Mouse (Mus musculus) neural tube, embryonic 12.5 days (tissue): ENCODE results near the gene Triap1. TPM values are rescaled to one million over a fixed set of nuclear protein-coding genes. Genes with fewer than 3 reads are reported as not detected.

Experiments
- ATAC-seq: fragments of 200-750 bp; cut with Nextera tagmentation; 2 replicates; pipeline ENCODE4 v1.8.0; 2017; ENCODE audit warnings: low read depth, mild to moderate bottlenecking, moderate TSS enrichment, moderate library complexity; ENCODE audit not compliant: low FRiP score
- H3K27ac ChIP-seq: fragments of 300-500 bp; sonication (generic); 2 replicates; pipeline ENCODE4 v1.5.1; 2016
- H3K27me3 ChIP-seq: fragments of 300-500 bp; sonication (generic); replicated peaks from 2 replicates; pipeline ENCODE4 v1.6.1; 2016; ENCODE audit warnings: mild to moderate bottlenecking
- H3K36me3 ChIP-seq: fragments of 300-500 bp; sonication (generic); 2 replicates; pipeline ENCODE4 v1.6.1; 2016; ENCODE audit warnings: mild to moderate bottlenecking
- H3K4me1 ChIP-seq: fragments of 300-500 bp; sonication (generic); 2 replicates; pipeline ENCODE4 v1.6.1; 2016
- H3K4me2 ChIP-seq: fragments of 300-500 bp; sonication (generic); replicated peaks from 2 replicates; pipeline ENCODE4 v1.6.1; 2016; ENCODE audit warnings: mild to moderate bottlenecking
- H3K4me3 ChIP-seq: fragments of 300-500 bp; sonication (generic); 2 replicates; pipeline ENCODE4 v1.5.1; 2016
- H3K9ac ChIP-seq: fragments of 300-500 bp; sonication (generic); 2 replicates; pipeline ENCODE4 v1.6.1; 2016; ENCODE audit warnings: mild to moderate bottlenecking
- H3K9me3 ChIP-seq: fragments of 300-500 bp; sonication (generic); 2 replicates; pipeline ENCODE4 v1.6.1; 2016; ENCODE audit warnings: mild to moderate bottlenecking
- WGBS: fragments of 180-500 bp; shearing (Covaris S2); methylation state at CpG from one replicate; pipeline ENCODE4 v1.1.7; 2016; 5-methylcytosine and 5-hydroxymethylcytosine counted together
- polyA plus RNA-seq: library from polyadenylated mRNA; unstranded; fragments of >200 nt; fragmentation: Nextera tagmentation; extraction: Ambion mirVana; gene quantifications from 2 replicates; pipeline ENCODE4 v1.2.1, GENCODE M21; 2016

Triap1 gene
- polyA plus RNA-seq, 1 experiment from 2014 or later, result 54.8 TPM

DNA sequence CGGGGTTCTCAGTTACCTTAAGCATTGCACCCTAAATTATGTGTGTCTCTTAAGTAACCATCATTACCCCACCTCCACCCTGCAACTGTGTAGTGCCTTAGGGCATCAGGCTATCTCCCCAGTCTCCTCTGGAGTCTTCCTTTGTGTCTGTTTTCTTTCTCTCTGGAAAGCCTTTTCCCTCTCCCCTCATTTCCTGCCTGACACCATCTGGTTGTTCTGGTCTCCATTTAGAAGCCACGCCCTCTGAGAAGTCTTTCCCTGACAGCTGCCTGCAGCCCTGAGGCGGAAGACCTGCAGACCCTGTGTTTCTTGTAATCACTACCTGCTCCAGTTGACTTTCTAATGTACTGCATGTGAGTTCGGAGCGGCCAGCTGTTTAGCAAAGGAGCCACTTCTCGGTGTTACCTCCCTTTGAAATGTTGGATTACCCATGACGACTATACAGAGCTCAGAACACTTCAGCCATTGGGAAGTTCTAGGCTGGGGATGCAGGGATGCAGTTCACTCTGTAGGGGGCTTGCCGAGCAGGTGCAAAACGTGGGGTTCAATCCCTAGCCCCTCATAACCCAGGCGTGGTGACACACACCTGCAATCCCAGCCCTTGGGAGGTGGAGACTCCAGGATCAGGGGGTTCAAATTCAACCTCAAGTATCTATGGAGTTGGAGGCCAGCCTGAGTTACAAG, 23.2 kb upstream of the Triap1 start:
- Histone ChIP-seq H3K4me2 (peak overlapping the region; percentile 70), H3K27me3 (no peaks in the 10 kb centered on the region), H3K27ac (peak overlapping the region; percentile 78), H3K4me3 (0 out of 2 replicates have a peak overlapping the region, but pooled peaks have one; percentile 1), H3K9ac (0 out of 2 replicates have a peak overlapping the region, but pooled peaks have one; percentile 33), H3K36me3 (no peaks in the 10 kb centered on the region), H3K4me1 (peaks cover 46% of the 10 kb centered on the region), H3K9me3 (no peaks in the 10 kb centered on the region)
- WGBS, result 2% methylated on average over 10 of the region's 10 CpGs
- ATAC-seq, result peak; percentile 43

DNA sequence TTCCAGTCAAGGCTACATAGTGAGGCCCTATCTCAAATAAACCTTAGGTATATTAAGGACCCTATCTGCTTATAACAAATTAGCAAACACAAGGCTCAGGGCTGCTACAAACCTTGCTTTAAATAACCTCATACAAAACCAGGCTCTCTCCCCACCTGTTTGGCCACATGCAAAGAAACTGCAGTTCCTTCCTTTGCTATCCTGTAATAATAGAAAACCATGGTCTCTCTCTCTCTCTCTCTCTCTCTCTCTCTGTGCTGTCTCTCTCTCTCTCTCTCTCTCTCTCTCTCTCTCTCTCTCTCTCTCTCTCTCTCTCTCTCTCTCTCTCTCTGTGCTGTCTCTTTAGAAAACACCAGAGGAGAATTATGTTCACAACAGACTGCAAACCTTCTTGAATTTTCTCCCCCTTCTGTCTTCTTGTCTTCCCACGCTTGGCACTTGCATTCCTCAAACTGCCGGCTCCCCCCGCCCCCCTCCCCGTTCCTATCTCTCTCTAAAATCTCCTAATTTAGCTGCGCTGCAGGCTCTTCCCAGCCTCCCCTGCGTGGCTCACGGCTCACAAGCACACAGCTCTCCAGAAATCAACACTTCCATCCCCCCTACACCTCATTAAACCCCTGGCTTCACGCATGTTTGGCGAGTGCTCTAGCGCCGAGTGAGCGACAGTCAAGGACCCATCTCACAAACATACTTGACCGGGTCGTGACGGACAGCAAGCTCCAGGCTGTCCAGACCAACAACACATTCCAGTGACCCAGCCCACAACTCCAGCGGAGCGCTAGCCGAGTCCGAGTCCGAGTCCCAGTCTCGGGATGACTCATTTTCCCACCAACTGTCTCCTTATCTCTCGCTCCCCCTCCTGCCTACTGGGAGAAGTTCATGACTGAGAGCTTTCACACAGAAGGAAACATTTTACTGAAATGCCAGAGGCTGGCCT, 21.8 kb upstream of the Triap1 start:
- no peak for ATAC-seq
- H3K9ac ChIP-seq, result peak overlapping the region; percentile 49; the same call in 1 of the 2 replicates
- under 1% methylated on average over 22 of the region's 22 CpGs for WGBS

DNA sequence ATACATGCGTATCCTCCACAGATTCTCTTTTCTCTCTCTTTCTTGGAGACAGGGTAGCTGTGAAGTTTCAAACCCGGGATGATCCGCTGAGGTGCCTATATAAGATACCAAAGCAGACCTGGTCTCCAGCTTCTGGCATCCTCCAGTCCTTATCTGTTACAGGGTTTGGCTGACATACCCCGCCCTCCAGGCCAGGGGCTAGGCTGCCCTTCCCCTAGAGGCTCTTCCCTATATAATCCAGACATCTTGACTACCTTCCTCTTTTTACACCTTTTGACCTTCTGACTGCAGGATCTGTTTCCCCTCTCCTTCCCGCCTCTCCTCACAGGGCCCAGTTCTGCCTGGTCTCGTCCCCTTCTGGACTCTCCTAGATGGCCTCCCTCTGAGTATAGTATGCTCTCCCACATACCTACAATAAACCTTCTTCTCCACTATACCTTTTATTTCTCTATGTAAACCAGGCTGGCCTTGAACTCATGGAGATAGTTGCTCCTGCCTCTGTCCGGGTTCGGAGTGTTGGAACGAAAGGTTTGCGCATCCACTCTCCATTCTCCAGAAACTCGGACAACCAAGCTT, 14.7 kb upstream of the Triap1 start:
- Histone ChIP-seq H3K9ac (peak overlapping the region; percentile 88), H3K9me3 (no peaks in the 10 kb centered on the region), H3K27me3 (no peaks in the 10 kb centered on the region), H3K4me3 (peak overlapping the region; percentile 91), H3K4me2 (peak overlapping the region; percentile 72), H3K27ac (peak overlapping the region; percentile 9; the same call in 1 of the 2 replicates), H3K36me3 (peaks cover 17% of the 10 kb centered on the region), H3K4me1 (peaks cover 26% of the 10 kb centered on the region)
- peak; percentile 38; the same call in 1 of the 2 replicates for ATAC-seq
- 32% methylated on average over 11 of the region's 11 CpGs for WGBS

More for the DNA sequence above, 21.8 kb upstream of the Triap1 start:
- Histone ChIP-seq H3K4me1 (peaks cover 40% of the 10 kb centered on the region), H3K27me3 (no peaks in the 10 kb centered on the region), H3K27ac (peak overlapping the region; percentile 37; the same call in 1 of the 2 replicates), H3K9me3 (no peaks in the 10 kb centered on the region), H3K36me3 (no peaks in the 10 kb centered on the region), H3K4me2 (peak overlapping the region; percentile 70), H3K4me3 (peak overlapping the region; percentile 28)

DNA sequence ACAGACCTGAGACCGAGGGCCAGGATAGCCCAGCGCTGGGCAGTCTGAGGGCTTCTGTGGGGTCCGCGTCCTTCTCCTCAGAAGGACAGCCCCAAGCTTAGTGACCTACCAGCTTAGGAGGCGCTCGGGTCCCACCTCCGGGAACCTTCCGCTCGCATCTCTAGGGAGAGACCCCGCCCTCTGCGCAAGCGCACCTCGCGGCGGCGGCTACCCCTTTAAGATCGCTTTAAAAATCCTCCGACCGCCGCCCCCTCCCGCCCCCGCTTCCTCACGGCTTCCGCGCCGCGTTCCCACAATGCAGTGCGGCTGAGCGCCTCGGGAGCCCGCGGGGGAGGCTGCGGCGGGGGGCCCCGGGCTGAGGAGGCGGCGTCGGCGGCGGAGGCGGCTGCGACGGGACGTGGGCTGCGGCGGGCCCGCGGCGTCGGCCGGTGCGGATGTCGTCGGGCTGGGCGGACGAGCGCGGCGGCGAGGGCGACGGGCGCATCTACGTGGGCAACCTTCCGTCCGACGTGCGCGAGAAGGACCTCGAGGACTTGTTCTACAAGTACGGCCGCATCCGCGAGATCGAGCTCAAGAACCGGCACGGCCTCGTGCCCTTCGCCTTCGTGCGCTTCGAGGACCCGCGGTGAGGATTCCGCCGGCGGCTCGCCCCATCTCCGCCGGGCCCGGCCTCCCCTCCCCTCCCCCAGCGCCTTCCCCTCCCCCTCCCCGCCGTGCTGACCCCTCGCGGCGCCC, 14.0 kb upstream of the Triap1 start, which contains the start of gene Srsf9:
Gene Srsf9, plus strand, starts transcription at position 303 of the 735 bp plus-strand sequence.
- peak within 1 kb of the TSS; percentile 9; the same call in 1 of the 2 replicates for H3K27ac ChIP-seq
- H3K9me3 ChIP-seq, result no peaks in the 10 kb centered on the region
- H3K9ac ChIP-seq, result peak within 1 kb of the TSS; percentile 88
- WGBS, result under 1% methylated on average over 92 of the region's 97 CpGs
- peaks cover 26% of the 10 kb centered on the region for H3K4me1 ChIP-seq
- ATAC-seq, result peak; percentile 89
- no peaks in the 10 kb centered on the region for H3K27me3 ChIP-seq
- H3K4me2 ChIP-seq, result peak within 1 kb of the TSS; percentile 72
- H3K36me3 ChIP-seq, result peaks cover 24% of the 10 kb centered on the region
- H3K4me3 ChIP-seq, result peak within 1 kb of the TSS; percentile 91

DNA sequence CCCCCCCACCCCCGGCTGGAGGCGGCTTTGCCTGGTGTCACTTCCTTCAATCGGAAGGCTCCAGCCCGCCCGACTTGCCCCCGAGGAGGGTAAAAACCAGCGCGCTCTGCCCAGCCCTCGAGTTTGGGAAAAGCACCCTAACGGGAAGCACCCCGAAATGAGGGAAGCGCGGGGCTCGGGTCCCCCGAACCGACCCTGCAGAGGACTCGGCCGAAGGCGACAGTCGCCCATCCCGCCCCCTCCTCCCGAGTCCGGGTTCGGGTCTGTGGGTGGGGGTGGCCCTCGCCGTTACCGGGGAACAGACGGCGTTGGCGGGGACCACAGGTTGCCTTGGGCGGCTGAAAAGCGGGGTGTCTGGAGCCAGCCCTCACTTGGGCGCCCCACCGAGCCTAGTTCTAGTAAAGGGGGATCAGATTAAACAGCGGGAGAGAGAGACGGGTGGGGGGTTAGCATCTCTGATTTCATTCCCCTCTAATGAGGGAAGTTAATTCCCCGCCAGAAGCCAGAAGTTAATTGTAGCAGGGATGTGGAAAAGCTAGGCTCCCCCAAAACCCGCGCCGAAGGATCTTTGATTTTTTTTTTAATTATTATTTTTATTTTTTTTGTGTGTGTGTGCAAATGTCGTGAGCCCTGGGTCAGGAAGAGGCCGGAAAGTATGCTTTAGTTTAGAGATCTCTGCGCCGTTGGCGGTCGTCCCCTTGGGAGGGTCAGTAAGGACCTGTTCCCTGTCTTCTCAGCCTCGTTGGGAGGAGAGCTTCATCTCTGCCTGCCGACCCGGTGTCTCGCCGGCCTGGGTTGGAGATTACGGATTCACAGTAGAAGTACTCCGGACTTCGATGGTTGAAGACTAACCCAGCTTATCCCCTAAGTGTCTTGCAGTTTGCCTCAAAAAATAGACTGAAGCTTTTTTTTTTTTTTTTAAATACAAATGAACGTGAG, 13.1 kb upstream of the Triap1 start:
- peak overlapping the region; percentile 9; the same call in 1 of the 2 replicates for H3K27ac ChIP-seq
- H3K4me2 ChIP-seq, result peak overlapping the region; percentile 72
- H3K36me3 ChIP-seq, result peaks cover 32% of the 10 kb centered on the region
- ATAC-seq, result peak; percentile 7; the same call in 1 of the 2 replicates
- H3K9me3 ChIP-seq, result no peaks in the 10 kb centered on the region
- peak overlapping the region; percentile 88 for H3K9ac ChIP-seq
- no peaks in the 10 kb centered on the region for H3K27me3 ChIP-seq
- WGBS, result 1% methylated on average over 55 of the region's 55 CpGs
- H3K4me1 ChIP-seq, result peaks cover 26% of the 10 kb centered on the region
- H3K4me3 ChIP-seq, result peak overlapping the region; percentile 91

DNA sequence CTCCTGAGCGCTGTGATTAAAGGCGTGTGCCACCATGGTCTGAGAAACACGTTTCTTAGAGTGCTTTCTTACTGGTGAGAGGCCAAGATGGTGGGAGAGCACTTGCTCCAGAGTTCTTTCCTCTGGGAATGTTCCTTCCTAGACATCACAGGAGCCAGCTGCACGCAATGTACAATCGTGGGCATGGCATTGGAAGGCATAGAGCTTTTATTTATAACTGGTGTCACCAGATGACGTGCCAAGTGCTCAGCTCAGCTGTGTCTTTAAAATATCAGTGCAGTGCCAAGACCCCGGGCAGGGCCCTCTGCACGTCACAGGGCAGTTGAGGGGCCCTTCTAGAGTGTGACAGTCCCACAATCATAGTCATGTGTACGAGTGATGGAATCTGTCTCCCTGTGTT, 10.1 kb upstream of the Triap1 start:
- Histone ChIP-seq H3K36me3 (peaks cover 61% of the 10 kb centered on the region), H3K9me3 (no peaks in the 10 kb centered on the region)

DNA sequence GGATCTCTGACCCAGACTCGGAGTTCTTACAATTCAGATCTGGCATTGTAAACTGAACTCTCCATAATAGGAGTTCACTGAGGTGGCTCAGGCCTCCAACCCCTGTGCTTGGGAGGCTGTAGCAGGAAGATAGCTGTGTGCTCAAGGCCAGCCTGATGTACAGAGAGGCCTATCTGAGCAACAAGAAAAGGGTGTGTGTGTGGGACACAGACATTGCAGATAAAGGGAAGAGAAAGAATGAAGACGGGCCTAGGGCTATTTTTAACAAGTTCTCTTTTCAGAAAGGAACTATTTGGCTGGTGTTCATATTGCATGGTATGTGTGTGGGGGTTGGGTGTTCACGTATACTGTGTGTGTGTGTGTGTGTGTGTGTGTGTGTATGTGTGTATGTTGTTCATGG, 7.4 kb upstream of the Triap1 start:
- Histone ChIP-seq H3K36me3 (peaks cover 77% of the 10 kb centered on the region), H3K27ac (no peak overlapping the region), H3K4me3 (no peak overlapping the region), H3K4me1 (peaks cover 15% of the 10 kb centered on the region), H3K27me3 (no peaks in the 10 kb centered on the region), H3K9me3 (no peaks in the 10 kb centered on the region), H3K4me2 (no peak overlapping the region), H3K9ac (no peak overlapping the region)
- no peak for ATAC-seq
- 88% methylated on average over 3 of the region's 3 CpGs for WGBS

More for the DNA sequence above, 10.1 kb upstream of the Triap1 start:
- Histone ChIP-seq H3K4me1 (peaks cover 26% of the 10 kb centered on the region), H3K4me2 (no peak overlapping the region), H3K27ac (no peak overlapping the region), H3K27me3 (no peaks in the 10 kb centered on the region), H3K4me3 (no peak overlapping the region), H3K9ac (no peak overlapping the region)
- no peak for ATAC-seq
- 89% methylated on average over 9 of the region's 9 CpGs for WGBS

DNA sequence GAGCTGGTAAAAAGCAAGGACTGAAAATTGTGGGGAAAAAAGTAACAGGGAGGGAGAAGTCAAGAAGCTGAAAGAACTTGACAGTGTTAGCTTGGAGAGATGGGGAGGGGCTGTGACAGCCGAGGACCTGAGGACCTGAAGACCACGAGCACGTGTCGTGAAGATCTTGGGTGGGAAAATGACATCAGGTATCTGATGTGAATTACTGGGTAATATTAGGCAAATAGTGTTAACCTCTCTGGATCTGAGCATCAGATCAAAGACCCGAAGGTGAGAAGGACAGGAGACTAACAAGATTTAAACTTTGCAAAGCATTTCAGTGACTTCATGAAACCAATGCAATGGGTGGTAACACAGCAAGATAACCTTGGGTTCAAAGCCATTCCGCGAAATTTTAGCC, 1.0 kb upstream of the Triap1 start:
- no peak for ATAC-seq
- H3K9ac ChIP-seq, result no peak overlapping the region
- WGBS, result 28% methylated on average over 7 of the region's 7 CpGs

DNA sequence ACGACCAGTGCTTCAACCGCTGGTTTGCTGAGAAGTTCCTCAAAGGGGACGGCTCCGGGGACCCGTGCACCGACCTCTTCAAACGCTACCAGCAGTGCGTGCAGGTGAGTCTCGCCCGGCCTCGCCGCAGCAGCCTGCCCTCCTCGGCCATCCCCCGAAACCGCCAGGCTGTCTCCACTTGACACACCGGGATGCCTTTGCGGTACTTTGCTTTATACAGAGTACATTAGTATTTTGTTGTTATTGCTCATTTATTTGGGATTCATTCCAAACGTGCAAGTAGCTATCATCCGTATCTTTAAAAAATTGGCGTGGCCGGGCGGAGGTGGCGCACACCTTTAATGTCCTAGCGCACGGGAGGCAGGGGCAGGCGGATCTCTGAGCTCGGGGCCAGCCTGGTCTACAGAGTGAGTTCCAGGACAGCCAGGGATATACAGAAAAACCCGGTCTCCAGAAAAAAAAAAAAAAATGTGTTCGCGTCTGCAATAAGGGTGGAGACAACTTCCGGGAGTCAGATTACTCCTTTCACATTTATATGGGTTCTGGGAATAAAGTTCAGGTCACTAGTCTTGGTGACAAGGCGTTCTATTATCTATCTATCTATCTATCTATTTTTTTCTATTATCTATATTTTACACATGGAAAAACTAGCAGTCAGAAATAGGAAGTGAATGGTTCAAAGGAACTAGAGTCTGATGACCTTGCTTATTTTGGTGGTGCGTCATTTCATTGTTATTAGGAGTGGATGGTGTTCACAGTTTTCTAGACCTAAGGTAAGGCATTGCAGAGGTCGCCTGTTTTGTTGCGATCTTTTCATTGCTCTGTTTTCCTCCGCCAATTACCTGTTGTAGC, 515 bp downstream of the Triap1 start:
- WGBS, result 12% methylated on average over 36 of the region's 36 CpGs
- H3K27ac ChIP-seq, result 0 out of 2 replicates have a peak overlapping the region, but pooled peaks have one; percentile 57
- H3K4me3 ChIP-seq, result peak overlapping the region; percentile 78
- H3K27me3 ChIP-seq, result no peaks in the 10 kb centered on the region
- ATAC-seq, result 0 out of 2 replicates have a peak, but pooled peaks have one; percentile 25
- no peaks in the 10 kb centered on the region for H3K9me3 ChIP-seq
- H3K9ac ChIP-seq, result peak overlapping the region; percentile 76
- peaks cover 51% of the 10 kb centered on the region for H3K36me3 ChIP-seq
- H3K4me2 ChIP-seq, result peak overlapping the region; percentile 61
- peaks cover 18% of the 10 kb centered on the region for H3K4me1 ChIP-seq

More for the DNA sequence above, 1.0 kb upstream of the Triap1 start:
- Histone ChIP-seq H3K9me3 (no peaks in the 10 kb centered on the region), H3K27ac (no peak overlapping the region), H3K27me3 (no peaks in the 10 kb centered on the region), H3K4me1 (peaks cover 18% of the 10 kb centered on the region), H3K4me3 (no peak overlapping the region), H3K36me3 (peaks cover 51% of the 10 kb centered on the region), H3K4me2 (peak overlapping the region; percentile 61)

DNA sequence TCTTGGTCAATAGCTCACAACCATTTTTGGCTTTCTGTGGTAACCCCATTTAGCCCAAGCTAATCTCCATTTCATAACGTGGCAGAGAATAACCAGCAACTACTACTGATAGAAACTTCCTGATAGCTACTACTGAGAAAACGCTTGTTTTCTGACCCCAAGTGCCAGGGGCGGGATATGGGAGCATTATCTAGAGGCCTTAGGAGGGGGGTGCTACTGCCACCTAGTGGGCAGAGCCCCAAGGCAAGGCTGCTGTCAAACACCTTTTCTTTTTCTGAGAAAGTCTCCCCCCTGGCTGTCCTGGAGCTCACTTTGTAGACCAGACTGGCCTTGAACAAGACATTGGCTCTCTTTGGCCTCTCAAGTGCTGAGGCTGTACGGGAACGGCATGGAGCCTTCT, 6.5 kb downstream of the Triap1 start:
- ATAC-seq, result no peak
- Histone ChIP-seq H3K9ac (0 out of 2 replicates have a peak overlapping the region, but pooled peaks have one; percentile 26), H3K9me3 (no peaks in the 10 kb centered on the region)

More for the DNA sequence above, 6.5 kb downstream of the Triap1 start:
- peaks cover 12% of the 10 kb centered on the region for H3K4me1 ChIP-seq
- no peak overlapping the region for H3K27ac ChIP-seq
- 4% methylated on average over 5 of the region's 5 CpGs for WGBS
- peaks cover 37% of the 10 kb centered on the region for H3K36me3 ChIP-seq
- no peaks in the 10 kb centered on the region for H3K27me3 ChIP-seq
- peak overlapping the region; percentile 95 for H3K4me2 ChIP-seq
- peak overlapping the region; percentile 98 for H3K4me3 ChIP-seq
